In genomic region chr17:87202490-87202889, GRCm38 (mm10) we compare ENCODE assay signal across 9 mouse cellular contexts.
A peak's percentile ranks its signal among the peaks of the same experiment; 100 is the strongest.
DNase-seq lines count a peak whose midpoint lies in the region; ATAC-seq lines count a peak whose summit lies in the region.
"Had no signal": no experiment of that assay in that cellular context is flagged by ENCODE, and none has a peak within 500 bp of the region (broad histone marks: within the 10 kb centered on the region; RNA-seq: fewer than 3 reads in every experiment).

No protein-coding gene starts in this region.

- intact Hi-C loops in heart, postnatal 25 days (cut with DNase I) = no loop called here

- H3K4me1 ChIP-seq in embryonic facial prominence, embryonic 12.5 days = peaks cover 35% of the 10 kb centered on the region
- peaks cover 35% of the 10 kb centered on the region for H3K4me1 ChIP-seq in limb, embryonic 10.5 days
- H3K4me1 ChIP-seq in midbrain, embryonic 13.5 days (replicated peaks) = peaks cover 29% of the 10 kb centered on the region

- H3K36me3 ChIP-seq in embryonic facial prominence, embryonic 12.5 days = no peaks in the 10 kb centered on the region
- no peaks in the 10 kb centered on the region for H3K36me3 ChIP-seq in limb, embryonic 10.5 days
- H3K36me3 ChIP-seq in midbrain, embryonic 13.5 days = no peaks in the 10 kb centered on the region

- no peaks in the 10 kb centered on the region for H3K27me3 ChIP-seq in embryonic facial prominence, embryonic 12.5 days
- no peaks in the 10 kb centered on the region for H3K27me3 ChIP-seq in limb, embryonic 10.5 days (ENCODE audit: low read depth, poor library complexity, severe bottlenecking)
- no peaks in the 10 kb centered on the region for H3K27me3 ChIP-seq in midbrain, embryonic 13.5 days
- H3K27me3 ChIP-seq: megakaryocyte, embryonic 14.5 days had no signal

- H3K9ac ChIP-seq in embryonic facial prominence, embryonic 12.5 days = no peak overlapping the region
- no peak overlapping the region for H3K9ac ChIP-seq in midbrain, embryonic 13.5 days (replicated peaks)

- H3K9me3 ChIP-seq in embryonic facial prominence, embryonic 12.5 days = no peaks in the 10 kb centered on the region
- H3K9me3 ChIP-seq in limb, embryonic 10.5 days (replicated peaks) = no peaks in the 10 kb centered on the region
- no peaks in the 10 kb centered on the region for H3K9me3 ChIP-seq in midbrain, embryonic 13.5 days
- H3K9me3 ChIP-seq: megakaryocyte, embryonic 14.5 days had no signal

- H3K4me3 ChIP-seq in embryonic facial prominence, embryonic 12.5 days = no peak overlapping the region
- H3K4me3 ChIP-seq in limb, embryonic 10.5 days = no peak overlapping the region
- H3K4me3 ChIP-seq in midbrain, embryonic 13.5 days (replicated peaks) = no peak overlapping the region
- H3K4me3 ChIP-seq: megakaryocyte, embryonic 14.5 days had no signal

- peak overlapping the region; percentile 89; the same call in 1 of the 2 replicates for H3K27ac ChIP-seq in embryonic facial prominence, embryonic 12.5 days
- peak overlapping the region; percentile 77 for H3K27ac ChIP-seq in limb, embryonic 10.5 days
- peak overlapping the region; percentile 30; the same call in 1 of the 2 replicates for H3K27ac ChIP-seq in midbrain, embryonic 13.5 days

- peak; percentile 95 for DNase-seq in 3134 (ENCODE audit: extremely low read depth, insufficient read length, low spot score)
- DNase-seq in MN1 (ENCODE audit: low spot score) = peak; percentile 93
- peak; percentile 83 for DNase-seq in heart, postnatal 25 days (ENCODE audit: low spot score)
- peak; percentile 41 for DNase-seq in limb, embryonic 10.5 days (ENCODE audit: low spot score)
- peak; percentile 30 to 31 for DNase-seq in thymus, adult 18-20 months
- no peak for DNase-seq in right cerebral cortex, postnatal 14 days

- no peak for ATAC-seq in embryonic facial prominence, embryonic 12.5 days (ENCODE audit: insufficient number of reproducible peaks, insufficient read depth, low FRiP score, low TSS enrichment)
- no peak for ATAC-seq in midbrain, embryonic 13.5 days

- H3K4me2 ChIP-seq in embryonic facial prominence, embryonic 12.5 days (replicated peaks) = no peak overlapping the region
- H3K4me2 ChIP-seq in midbrain, embryonic 13.5 days (replicated peaks) = no peak overlapping the region

- WGBS in embryonic facial prominence, embryonic 12.5 days = 16% methylated on average over 6 of the region's 6 CpGs
- 31% methylated on average over 6 of the region's 6 CpGs for WGBS in limb, embryonic 10.5 days
- WGBS in midbrain, embryonic 13.5 days = 30% methylated on average over 6 of the region's 6 CpGs

Comparison
In these comparisons a context has a peak if more than half of its experiments do, and no peak if none do; other contexts are left out.
1. H3K27ac ChIP-seq: peak in every context shown above with its lines; median percentile 89 in embryonic facial prominence, embryonic 12.5 days; 77 in limb, embryonic 10.5 days; 30 in midbrain, embryonic 13.5 days.